Mouse (Mus musculus) lung, postnatal 14 days (tissue): ENCODE measurements around the gene Ggnbp2.
A peak's percentile ranks its signal among the peaks of the same experiment; 100 is the strongest.
"Not testable (repeated sequence)": the region's sequence is repeated elsewhere in the genome, so short reads cannot be mapped to it uniquely, and the experiment has no call there.

Source experiments
- DNase-seq: peaks from one replicate; pipeline ENCODE4 v3.0.0; 2021

The Ggnbp2 gene

GRCm38 (mm10) chr11:84879007-84879771 is 8.6 kb upstream of the Ggnbp2 start:
- DNase-seq, result no peak

GRCm38 (mm10) chr11:84876020-84876419 is 5.4 kb upstream of the Ggnbp2 start:
- not testable (repeated sequence) for DNase-seq

GRCm38 (mm10) chr11:84873042-84873833 is 2.6 kb upstream of the Ggnbp2 start:
- DNase-seq, result no peak

GRCm38 (mm10) chr11:84871548-84872069 is 992 bp upstream of the Ggnbp2 start:
- DNase-seq, result no peak

- peak; percentile 45 for DNase-seq
Measured at GRCm38 (mm10) chr11:84871046-84871445, 429 bp upstream of the Ggnbp2 start.

- DNase-seq, result peak; percentile 93
Measured at GRCm38 (mm10) chr11:84869537-84870232, 932 bp downstream of the Ggnbp2 start.

GRCm38 (mm10) chr11:84868786-84869259 is 1.8 kb downstream of the Ggnbp2 start:
- no peak for DNase-seq

- no peak for DNase-seq
Measured at GRCm38 (mm10) chr11:84867586-84867985, 3.0 kb downstream of the Ggnbp2 start.

- no peak for DNase-seq
Measured at GRCm38 (mm10) chr11:84865268-84865667, 5.3 kb downstream of the Ggnbp2 start.

- DNase-seq, result no peak
Measured at GRCm38 (mm10) chr11:84855285-84855684, 15.3 kb downstream of the Ggnbp2 start.

- no peak for DNase-seq
Measured at GRCm38 (mm10) chr11:84847475-84848090, 23.0 kb downstream of the Ggnbp2 start.

GRCm38 (mm10) chr11:84846741-84847474 is 23.7 kb downstream of the Ggnbp2 start:
- no peak for DNase-seq

- DNase-seq, result no peak
Measured at GRCm38 (mm10) chr11:84839330-84839729, 31.3 kb downstream of the Ggnbp2 start.

- DNase-seq, result not testable (repeated sequence)
Measured at GRCm38 (mm10) chr11:84829495-84829894, 41.1 kb downstream of the Ggnbp2 start.

GRCm38 (mm10) chr11:84828516-84829399 is 41.9 kb downstream of the Ggnbp2 start, which contains the start of gene Dhrs11:
Gene Dhrs11, minus strand, starts transcription at chr11:84828994.
- DNase-seq, result peak; percentile 95

- no peak for DNase-seq
Measured at GRCm38 (mm10) chr11:84827901-84828503, 42.6 kb downstream of the Ggnbp2 start.

- no peak for DNase-seq
Measured at GRCm38 (mm10) chr11:84827492-84827891, 43.1 kb downstream of the Ggnbp2 start.

- peak; percentile 61 for DNase-seq
Measured at GRCm38 (mm10) chr11:84826185-84826584, 44.4 kb downstream of the Ggnbp2 start.

GRCm38 (mm10) chr11:84825261-84825807 is 45.3 kb downstream of the Ggnbp2 start:
- no peak for DNase-seq

GRCm38 (mm10) chr11:84823484-84823897 is 47.1 kb downstream of the Ggnbp2 start:
- DNase-seq, result no peak
